Comparison of ENCODE assay signal across 23 mouse cellular contexts in the genomic region with DNA sequence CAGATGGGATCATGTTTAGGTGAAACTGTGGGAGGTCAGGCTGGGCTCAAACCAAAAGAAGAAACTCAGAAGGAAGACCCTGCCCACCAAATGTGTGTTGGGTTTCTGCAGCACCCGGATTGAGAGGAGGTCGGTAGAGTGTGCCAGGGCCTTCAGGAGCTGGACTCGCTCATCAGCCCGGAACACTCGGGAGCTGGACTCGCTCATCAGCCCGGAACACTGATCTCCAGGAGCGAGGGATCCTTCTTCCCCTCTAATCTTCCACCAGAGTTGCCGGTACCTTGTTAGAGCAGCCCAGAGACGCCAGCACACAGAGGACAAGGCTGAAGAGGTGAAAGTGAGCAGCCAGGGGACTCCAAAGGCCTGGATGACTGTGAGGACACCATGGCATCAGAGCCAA. TPM values are rescaled to one million over a fixed set of nuclear protein-coding genes. Genes with fewer than 3 reads are reported as not detected.
A peak's percentile ranks its signal among the peaks of the same experiment; 100 is the strongest.
DNase-seq lines count a peak whose midpoint lies in the region; ATAC-seq and TF ChIP-seq lines count a peak whose summit lies in the region.
"Had no signal": no experiment of that assay in that cellular context is flagged by ENCODE, and none has a peak within 500 bp of the region (broad histone marks: within the 10 kb centered on the region; RNA-seq: fewer than 3 reads in every experiment).

No protein-coding gene starts in this region.

- 48% methylated on average over 10 of the region's 10 CpGs for WGBS in kidney, adult 2 months
- 78% methylated on average over 10 of the region's 10 CpGs for WGBS in kidney, embryonic 14.5 days
- WGBS in kidney, postnatal 0 days, result 56% methylated on average over 10 of the region's 10 CpGs

- H3K4me2 ChIP-seq in kidney, embryonic 14.5 days (replicated peaks; ENCODE audit: low read depth, low read length), result no peak overlapping the region
- H3K4me2 ChIP-seq in kidney, postnatal 0 days (ENCODE audit: low read length), result no peak overlapping the region
- H3K4me2 ChIP-seq: embryonic facial prominence, embryonic 13.5 days; forebrain, embryonic 12.5 days; forebrain, embryonic 15.5 days; heart, embryonic 11.5 days; hindbrain, embryonic 12.5 days had no signal

- peak; percentile 70 for DNase-seq in heart, adult 11 months
- DNase-seq in heart, adult 18-20 months, result no peak
- DNase-seq in kidney, adult 2 months, result peak; percentile 60
- DNase-seq in kidney, postnatal 0 days (ENCODE audit: low spot score), result no peak
- DNase-seq in kidney, postnatal 36 days, result peak; percentile 23 to 64
- no peak for DNase-seq in spleen, postnatal 4 days (ENCODE audit: low spot score in 2 of 2)
- DNase-seq: adrenal gland, adult 8-10 months; adrenal gland, postnatal 25 days; cerebellum, adult 11-12 months; cerebellum, adult 8-10 months; cerebellum, postnatal 10 days; cerebellum, postnatal 36 days; embryo, embryonic 11 days; gastrocnemius, postnatal 25 days had no signal

- H3K36me3 ChIP-seq in kidney, adult 2 months (ENCODE audit: control insufficient read depth, insufficient read depth, low read length), result no peaks in the 10 kb centered on the region
- no peaks in the 10 kb centered on the region for H3K36me3 ChIP-seq in kidney, embryonic 14.5 days (ENCODE audit: control insufficient read depth, insufficient read depth, low read length)
- no peaks in the 10 kb centered on the region for H3K36me3 ChIP-seq in kidney, postnatal 0 days (ENCODE audit: insufficient read depth, low read length)
- H3K36me3 ChIP-seq: embryonic facial prominence, embryonic 10.5 days; embryonic facial prominence, embryonic 13.5 days; forebrain, embryonic 12.5 days; forebrain, embryonic 15.5 days; hindbrain, embryonic 12.5 days had no signal

- peaks cover 4% of the 10 kb centered on the region; the same call in 1 of the 2 replicates for H3K4me1 ChIP-seq in kidney, adult 2 months (ENCODE audit: control insufficient read depth, insufficient read depth, low read length)
- H3K4me1 ChIP-seq in kidney, embryonic 14.5 days (ENCODE audit: control insufficient read depth, insufficient read depth, low read length), result peaks cover 6% of the 10 kb centered on the region
- 0 out of 2 replicates have a peak, but pooled peaks cover 8% of the 10 kb centered on the region for H3K4me1 ChIP-seq in kidney, postnatal 0 days (replicated peaks; ENCODE audit: insufficient read depth, low read length)

- H3K9ac ChIP-seq in kidney, embryonic 14.5 days (ENCODE audit: low read depth, low read length), result no peak overlapping the region
- 0 out of 2 replicates have a peak overlapping the region, but pooled peaks have one; percentile 23 for H3K9ac ChIP-seq in kidney, postnatal 0 days (ENCODE audit: low read depth, low read length)
- H3K9ac ChIP-seq: embryonic facial prominence, embryonic 13.5 days; forebrain, embryonic 12.5 days; forebrain, embryonic 15.5 days; hindbrain, embryonic 12.5 days had no signal

- ATAC-seq in kidney, embryonic 14.5 days (ENCODE audit: low FRiP score, low TSS enrichment), result no peak
- ATAC-seq in kidney, postnatal 0 days (replicated peaks; ENCODE audit: low FRiP score, low read depth), result no peak
- ATAC-seq: activated CD4-positive, CD25-positive, alpha-beta regulatory T cell, adult 4 months; forebrain, embryonic 15.5 days had no signal

- TF ChIP-seq CTCF in kidney, adult 2 months (conservative IDR thresholded peaks at IDR 0.05; ENCODE audit: insufficient read depth, insufficient read length, low read depth, low read length), result no peak
- TF ChIP-seq CTCF in kidney, postnatal 0 days (IDR thresholded peaks at IDR 0.05; ENCODE audit: low read depth), result no peak

- no peaks in the 10 kb centered on the region for H3K9me3 ChIP-seq in kidney, embryonic 14.5 days (ENCODE audit: control insufficient read depth, low read length)
- H3K9me3 ChIP-seq in kidney, postnatal 0 days (replicated peaks; ENCODE audit: low read length), result no peaks in the 10 kb centered on the region
- H3K9me3 ChIP-seq: embryonic facial prominence, embryonic 10.5 days; embryonic facial prominence, embryonic 13.5 days; forebrain, embryonic 12.5 days; forebrain, embryonic 15.5 days; hindbrain, embryonic 12.5 days had no signal

- no peaks in the 10 kb centered on the region for H3K27me3 ChIP-seq in kidney, adult 2 months (replicated peaks; ENCODE audit: control insufficient read depth, insufficient read depth, low read length)
- no peaks in the 10 kb centered on the region for H3K27me3 ChIP-seq in kidney, embryonic 14.5 days (ENCODE audit: control insufficient read depth, insufficient read depth, low read length)
- no peaks in the 10 kb centered on the region for H3K27me3 ChIP-seq in kidney, postnatal 0 days (ENCODE audit: insufficient read depth, low read length)
- H3K27me3 ChIP-seq: embryonic facial prominence, embryonic 13.5 days; forebrain, embryonic 12.5 days; forebrain, embryonic 15.5 days; hindbrain, embryonic 12.5 days had no signal

- no peak overlapping the region for H3K27ac ChIP-seq in kidney, adult 2 months (ENCODE audit: insufficient read depth, low read depth, low read length)
- H3K27ac ChIP-seq in kidney, embryonic 14.5 days (ENCODE audit: low read depth, low read length), result no peak overlapping the region
- H3K27ac ChIP-seq in kidney, postnatal 0 days, result no peak overlapping the region
- H3K27ac ChIP-seq: embryonic facial prominence, embryonic 10.5 days; embryonic facial prominence, embryonic 13.5 days; forebrain, embryonic 12.5 days; forebrain, embryonic 15.5 days; hindbrain, embryonic 12.5 days had no signal

- no peak overlapping the region for H3K4me3 ChIP-seq in kidney, adult 2 months (ENCODE audit: insufficient read depth, low read depth, low read length)
- no peak overlapping the region for H3K4me3 ChIP-seq in kidney, embryonic 14.5 days (ENCODE audit: low read length)
- no peak overlapping the region for H3K4me3 ChIP-seq in kidney, postnatal 0 days (replicated peaks; ENCODE audit: low read depth, low read length)
- H3K4me3 ChIP-seq: embryonic facial prominence, embryonic 10.5 days; embryonic facial prominence, embryonic 13.5 days; erythroblast, embryonic 14.5 days; forebrain, embryonic 12.5 days; forebrain, embryonic 15.5 days; hindbrain, embryonic 12.5 days had no signal

- no peak for TF ChIP-seq POLR2A in kidney, adult 2 months (IDR thresholded peaks at IDR 0.05; ENCODE audit: low read depth, low read length)

RNA-seq across cellular contexts. Expression of a gene that starts 2.9 kb away (rescaled TPM):
- 1 to 10 TPM; 9.5 to 9.6 TPM for total RNA-seq in heart, adult 18-20 months (2021)
- polyA plus RNA-seq in kidney, adult 2 months (2012; rRNA removed), result 12.1 and 13.0 TPM in 2 replicates
- polyA plus RNA-seq in kidney, embryonic 14.5 days (2014; fragmentation: Nextera tagmentation; extraction: Ambion mirVana), result 17.5 and 27.8 TPM in 2 replicates
- polyA plus RNA-seq in kidney, postnatal 0 days (2015; fragmentation: Nextera tagmentation; extraction: Ambion mirVana), result 27.5 and 30.6 TPM in 2 replicates

Comparison
In these comparisons a context has a peak if more than half of its experiments do, and no peak if none do; other contexts are left out.
1. DNase-seq: peak in heart, adult 11 months (single experiment), kidney, adult 2 months (single experiment) and kidney, postnatal 36 days (2 of 2); none in heart, adult 18-20 months (0 of 2), kidney, postnatal 0 days (single experiment) and spleen, postnatal 4 days (0 of 2).